Mouse (Mus musculus) MEL (cell line): ENCODE data around the gene Cxcr2. TPM values are rescaled to one million over a fixed set of nuclear protein-coding genes. Genes with fewer than 3 reads are reported as not detected.

Source experiments
- DNase-seq: peaks from one replicate; pipeline ENCODE4 v3.0.0; 2011; ENCODE audit warnings: low read depth, low spot score
- H3K27ac ChIP-seq: 2 replicates; pipeline ENCODE4 v1.5.1; 2012; ENCODE audit warnings: low read depth, mild to moderate bottlenecking, control low read depth, low read length, moderate library complexity; ENCODE audit not compliant: control insufficient read depth
- H3K27me3 ChIP-seq, 2 experiments: fragments of 150-350 bp in 1 of 2; sonication (generic) in 1 of 2; 2 replicates each; pipeline ENCODE4 v1.6.1; 2012; ENCODE audit warnings: low read length in 2 of 2, mild to moderate bottlenecking in 2 of 2, improper control_type of control experiment in 1 of 2, moderate library complexity in 1 of 2; ENCODE audit not compliant: insufficient read depth in 2 of 2, control insufficient read depth in 1 of 2
- H3K36me3 ChIP-seq, 2 experiments: 2 replicates each; pipeline ENCODE4 v1.6.1; 2012 to 2014; ENCODE audit warnings: low read length in 2 of 2, improper control_type of control experiment in 1 of 2, inconsistent platforms in 1 of 2, mild to moderate bottlenecking in 1 of 2; ENCODE audit not compliant: insufficient read depth in 2 of 2, control insufficient read depth in 1 of 2
- H3K4me1 ChIP-seq, 2 experiments: fragments of 150-350 bp in 1 of 2; sonication (generic) in 1 of 2; 2 replicates each; pipeline ENCODE4 v1.6.1; 2012; ENCODE audit warnings: low read length in 2 of 2, improper control_type of control experiment in 1 of 2, mild to moderate bottlenecking in 1 of 2; ENCODE audit not compliant: insufficient read depth in 2 of 2, control insufficient read depth in 1 of 2
- H3K4me3 ChIP-seq, 2 experiments: fragments of 150-350 bp in 1 of 2; sonication (generic) in 1 of 2; 2 replicates each; pipeline ENCODE4 v1.5.1; 2012; ENCODE audit warnings: low read depth in 2 of 2, low read length in 2 of 2, mild to moderate bottlenecking in 2 of 2, moderate library complexity in 2 of 2, control low read depth in 1 of 2, improper control_type of control experiment in 1 of 2; ENCODE audit not compliant: control insufficient read depth in 1 of 2, insufficient read depth in 1 of 2
- H3K79me2 ChIP-seq: 2 replicates; pipeline ENCODE4 v1.6.1; 2012; ENCODE audit warnings: mild to moderate bottlenecking, low read length, moderate library complexity; ENCODE audit not compliant: control insufficient read depth, poor library complexity, insufficient read depth
- H3K9ac ChIP-seq: 2 replicates; pipeline ENCODE4 v1.6.1; 2012; ENCODE audit warnings: low read depth, mild to moderate bottlenecking, control low read depth, low read length, moderate library complexity; ENCODE audit not compliant: control insufficient read depth, poor library complexity, severe bottlenecking
- H3K9me3 ChIP-seq: fragments of 150-350 bp; sonication (generic); replicated peaks from 2 replicates; pipeline ENCODE4 v1.6.1; 2012; ENCODE audit warnings: mild to moderate bottlenecking, low read length, improper control_type of control experiment, moderate library complexity; ENCODE audit not compliant: insufficient read depth
- BHLHE40 ChIP-seq: IDR thresholded peaks from 2 replicates; pipeline ENCODE4 v1.6.1; 2012; ENCODE audit warnings: low read depth, mild to moderate bottlenecking, inconsistent platforms, low read length, improper control_type of control experiment, borderline replicate concordance
- CHD2 ChIP-seq: IDR thresholded peaks from 2 replicates; pipeline ENCODE4 v1.6.1; 2011; ENCODE audit warnings: low read length, improper control_type of control experiment
- ELF1 ChIP-seq: IDR thresholded peaks from 2 replicates; pipeline ENCODE4 v1.6.1; 2014; ENCODE audit warnings: low read depth, mild to moderate bottlenecking, inconsistent platforms, low read length, improper control_type of control experiment, moderate library complexity
- EP300 ChIP-seq, 2 experiments: IDR thresholded peaks; 2 replicates each; pipeline ENCODE4 v1.6.1; 2011; ENCODE audit warnings: improper control_type of control experiment in 2 of 2, low read length in 2 of 2, low read depth in 1 of 2, mild to moderate bottlenecking in 1 of 2
- ETS1 ChIP-seq: IDR thresholded peaks from 2 replicates; pipeline ENCODE4 v1.6.1; 2012; ENCODE audit warnings: low read depth, mild to moderate bottlenecking, inconsistent platforms, low read length, improper control_type of control experiment, moderate library complexity
- GATA1 ChIP-seq: IDR thresholded peaks from 2 replicates; pipeline ENCODE4 v1.6.1; 2011; ENCODE audit warnings: low read depth, low read length, improper control_type of control experiment
- JUND ChIP-seq: IDR thresholded peaks from 2 replicates; pipeline ENCODE4 v1.6.1; 2011; ENCODE audit warnings: low read depth, mild to moderate bottlenecking, improper control_type of control experiment, low read length
- KAT2A ChIP-seq: conservative IDR thresholded peaks from 2 replicates; pipeline ENCODE4 v1.6.1; 2012; ENCODE audit warnings: low read depth, low read length, improper control_type of control experiment, inconsistent platforms
- MAZ ChIP-seq: IDR thresholded peaks from 2 replicates; pipeline ENCODE4 v1.6.1; 2012; ENCODE audit warnings: low read depth, mild to moderate bottlenecking, inconsistent platforms, low read length, improper control_type of control experiment
- MYB ChIP-seq: IDR thresholded peaks from 2 replicates; pipeline ENCODE4 v1.6.1; 2011; ENCODE audit warnings: mild to moderate bottlenecking, low read depth, low read length, improper control_type of control experiment
- MYC ChIP-seq: IDR thresholded peaks from 2 replicates; pipeline ENCODE4 v1.6.1; 2011; ENCODE audit warnings: low read depth, mild to moderate bottlenecking, low read length, improper control_type of control experiment, moderate library complexity
- NRF1 ChIP-seq: IDR thresholded peaks from 2 replicates; pipeline ENCODE4 v1.6.1; 2014; ENCODE audit warnings: low read depth, mild to moderate bottlenecking, inconsistent platforms, low read length, improper control_type of control experiment, moderate library complexity; ENCODE audit not compliant: poor library complexity, insufficient read depth, severe bottlenecking
- POLR2A ChIP-seq, 2 experiments: IDR thresholded peaks; 2 replicates each; pipeline ENCODE4 v1.6.1; 2011 to 2012; ENCODE audit warnings: low read length in 2 of 2, mild to moderate bottlenecking in 2 of 2, control low read depth in 1 of 2, improper control_type of control experiment in 1 of 2, low read depth in 1 of 2, moderate library complexity in 1 of 2; ENCODE audit not compliant: control insufficient read depth in 1 of 2, insufficient read depth in 1 of 2, poor library complexity in 1 of 2
- POLR2AphosphoS2 ChIP-seq: IDR thresholded peaks from 2 replicates; pipeline ENCODE4 v1.6.1; 2011; ENCODE audit warnings: low read length, improper control_type of control experiment
- POLR2AphosphoS5 ChIP-seq: IDR thresholded peaks from 2 replicates; pipeline ENCODE4 v1.6.1; 2012; ENCODE audit warnings: low read depth, borderline replicate concordance, mild to moderate bottlenecking, inconsistent platforms, low read length, moderate library complexity, mixed read lengths
- RCOR1 ChIP-seq: IDR thresholded peaks from 2 replicates; pipeline ENCODE4 v1.6.1; 2012; ENCODE audit warnings: low read depth, mild to moderate bottlenecking, inconsistent platforms, low read length, improper control_type of control experiment
- SIN3A ChIP-seq: IDR thresholded peaks from 2 replicates; pipeline ENCODE4 v1.6.1; 2012; ENCODE audit warnings: low read length, improper control_type of control experiment, inconsistent platforms
- TAL1 ChIP-seq: IDR thresholded peaks from 2 replicates; pipeline ENCODE4 v1.6.1; 2012; ENCODE audit warnings: mild to moderate bottlenecking, inconsistent platforms, low read length, moderate library complexity, mixed read lengths
- TCF12 ChIP-seq: IDR thresholded peaks from 2 replicates; pipeline ENCODE4 v1.6.1; 2014; ENCODE audit warnings: low read depth, mild to moderate bottlenecking, inconsistent platforms, low read length, improper control_type of control experiment, moderate library complexity
- UBTF ChIP-seq: IDR thresholded peaks from 2 replicates; pipeline ENCODE4 v1.6.1; 2012; ENCODE audit warnings: low read depth, mild to moderate bottlenecking, inconsistent platforms, low read length, improper control_type of control experiment, moderate library complexity, borderline replicate concordance; ENCODE audit not compliant: insufficient read depth
- USF2 ChIP-seq, 2 experiments: IDR thresholded peaks; 2 replicates each; pipeline ENCODE4 v1.6.1; 2011 to 2012; ENCODE audit warnings: improper control_type of control experiment in 2 of 2, low read length in 2 of 2, borderline replicate concordance in 1 of 2, inconsistent platforms in 1 of 2, low read depth in 1 of 2, mild to moderate bottlenecking in 1 of 2; ENCODE audit not compliant: insufficient read depth in 1 of 2
- ZKSCAN1 ChIP-seq: IDR thresholded peaks from 2 replicates; pipeline ENCODE4 v1.6.1; 2012; ENCODE audit warnings: low read depth, mild to moderate bottlenecking, inconsistent platforms, low read length, improper control_type of control experiment, moderate library complexity
- ZNF384 ChIP-seq: IDR thresholded peaks from 2 replicates; pipeline ENCODE4 v1.6.1; 2012; ENCODE audit warnings: low read depth, mild to moderate bottlenecking, inconsistent platforms, low read length, improper control_type of control experiment
- polyA plus RNA-seq, 2 experiments: library from polyadenylated mRNA; stranded (reverse) in 1 of 2; unstranded in 1 of 2; fragments of >175 nt in 1 of 2; fragments of >200 nt in 1 of 2; gene quantifications; 2 replicates each; pipeline versions ENCODE4 v1.2.1 to v1.2.4; 2012; ENCODE audit warnings: low replicate concordance in 2 of 2, low read depth in 1 of 2; ENCODE audit not compliant: insufficient read length in 2 of 2, insufficient read depth in 1 of 2, missing spikeins in 1 of 2
- total RNA-seq: library from RNA; depleted of rRNA; stranded (reverse); fragments of 300-350 nt; gene quantifications from 2 replicates; pipeline ENCODE4 v1.2.3, GENCODE M21; 2012

Cxcr2 gene
- total and polyA plus RNA-seq, 3 experiments, result 0.11 to 0.92 TPM; not detected in 1

- no peak overlapping the region for H3K9ac ChIP-seq
- no peak overlapping the region for H3K27ac ChIP-seq
- no peak overlapping the region for H3K4me3 ChIP-seq
- peaks cover 0 to 22% of the 10 kb centered on the region in 2 experiments; a peak in 2 of 4 replicates for H3K36me3 ChIP-seq
- peaks cover 3 to 7% of the 10 kb centered on the region in 2 experiments; a peak in 3 of 4 replicates for H3K4me1 ChIP-seq
- no peak for TF ChIP-seq POLR2A (IDR thresholded peaks at IDR 0.05; ENCODE audit: control insufficient read depth in 1 of 2, insufficient read depth in 1 of 2, low read depth in 1 of 2, low read length in 2 of 2, poor library complexity in 1 of 2)
- no peak for TF ChIP-seq MYB
- TF ChIP-seq MYC, result no peak
- TF ChIP-seq JUND, result no peak
- no peak for TF ChIP-seq NRF1
- TF ChIP-seq ZNF384, result no peak
- no peak for TF ChIP-seq SIN3A
- no peak for TF ChIP-seq POLR2AphosphoS2
- no peak for TF ChIP-seq KAT2A
- no peak for TF ChIP-seq ELF1
- TF ChIP-seq ZKSCAN1, result no peak
- TF ChIP-seq UBTF, result no peak
- no peak for TF ChIP-seq BHLHE40
- no peak for TF ChIP-seq POLR2AphosphoS5
- TF ChIP-seq CHD2, result no peak
- TF ChIP-seq GATA1, result no peak
- TF ChIP-seq ETS1, result no peak
- TF ChIP-seq USF2 (IDR thresholded peaks at IDR 0.05; ENCODE audit: borderline replicate concordance in 1 of 2, insufficient read depth in 1 of 2, low read depth in 1 of 2, low read length in 2 of 2), result no peak
- TF ChIP-seq, all 39 proteins: peak for 0
- Histone ChIP-seq H3K79me2 (no peaks in the 10 kb centered on the region), H3K9me3 (no peaks in the 10 kb centered on the region), H3K27me3 (no peaks in the 10 kb centered on the region)
- DNase-seq, result no peak
Measured at GRCm38 (mm10) chr1:74169721-74170120, 15.9 kb downstream of the Cxcr2 start.

DNA sequence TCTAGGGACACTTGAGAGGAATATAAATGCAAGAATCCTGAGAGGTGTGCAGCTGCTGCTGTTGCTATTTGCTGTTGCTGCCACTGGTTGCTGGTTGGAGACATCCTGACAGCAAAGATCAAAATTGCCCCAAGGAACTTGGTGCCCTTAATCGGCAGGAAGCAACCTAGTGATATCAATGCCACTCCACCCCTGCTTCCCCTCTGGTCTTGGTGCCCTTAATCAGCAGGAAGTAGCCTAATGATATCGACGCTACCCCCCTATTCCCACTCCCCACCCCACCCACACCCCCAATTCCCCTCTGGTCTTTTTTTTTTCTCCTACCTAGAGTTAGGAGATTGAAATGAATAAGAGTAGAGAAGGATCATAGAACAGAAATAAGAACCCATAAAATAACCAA, 18.9 kb downstream of the Cxcr2 start:
- H3K9me3 ChIP-seq, result no peaks in the 10 kb centered on the region
- H3K4me1 ChIP-seq, result peaks cover 3 to 12% of the 10 kb centered on the region in 2 experiments; a peak in 3 of 4 replicates
- H3K27me3 ChIP-seq, result no peaks in the 10 kb centered on the region
- peak overlapping the region in 1 of 2 experiments; percentile 30; a peak in 2 of 4 replicates for H3K4me3 ChIP-seq
- H3K79me2 ChIP-seq, result no peaks in the 10 kb centered on the region
- peak; percentile 91 for TF ChIP-seq TCF12
- peak; percentile 93 for TF ChIP-seq GATA1
- TF ChIP-seq SIN3A, result peak; percentile 56
- TF ChIP-seq UBTF, result no peak
- peak; percentile 74 for TF ChIP-seq MAZ
- TF ChIP-seq TAL1, result peak; percentile 52
- peak; percentile 78 for TF ChIP-seq ZNF384
- no peak for TF ChIP-seq JUND
- peak; percentile 68 for TF ChIP-seq ETS1
- TF ChIP-seq EP300 (IDR thresholded peaks at IDR 0.05; ENCODE audit: low read depth in 1 of 2, low read length in 2 of 2), result peak; percentile 96
- no peak for TF ChIP-seq BHLHE40
- TF ChIP-seq RCOR1, result peak; percentile 76; the same call in 1 of the 2 replicates
- DNase-seq, result peak; percentile 76
- H3K27ac ChIP-seq, result peak overlapping the region; percentile 32; the same call in 1 of the 2 replicates
- peaks cover 0 to 27% of the 10 kb centered on the region in 2 experiments; a peak in 2 of 4 replicates for H3K36me3 ChIP-seq
- H3K9ac ChIP-seq, result no peak overlapping the region
